Mouse (Mus musculus): ENCODE measurements at regions not wholly inside any gene's neighbourhood (a gene's known extent, or its start where the extent isn't known, plus 50 kb on each side); places are given as distances from the start of the nearest gene placed in this dataset.
A peak's percentile ranks its signal among the peaks of the same experiment; 100 is the strongest.

GRCm38 (mm10) chr3:51019650-51020346 is 204.4 kb upstream of the Noct start:
- no peak for DNase-seq (ENCODE audit: low read depth, low spot score)

- no peak for DNase-seq (ENCODE audit: low read depth, low spot score)
These were observed 199.6 kb upstream of the Noct start for GRCm38 (mm10) chr3:51024655-51025054.

GRCm38 (mm10) chr3:51031821-51032220 is 192.4 kb upstream of the Noct start:
- peak; percentile 36 for DNase-seq (ENCODE audit: low read depth, low spot score)

- no peak for DNase-seq (ENCODE audit: low read depth, low spot score)
These were observed 191.0 kb upstream of the Noct start for GRCm38 (mm10) chr3:51033292-51033691.

GRCm38 (mm10) chr3:51036700-51037306 is 187.4 kb upstream of the Noct start:
- DNase-seq (ENCODE audit: low read depth, low spot score): no peak

GRCm38 (mm10) chr3:51042223-51042846 is 181.9 kb upstream of the Noct start:
- no peak for DNase-seq (ENCODE audit: low read depth, low spot score)

GRCm38 (mm10) chr3:51048739-51049138 is 175.5 kb upstream of the Noct start:
- DNase-seq (ENCODE audit: low read depth, low spot score): no peak

- DNase-seq (ENCODE audit: low read depth, low spot score): no peak
These were observed 174.1 kb upstream of the Noct start for GRCm38 (mm10) chr3:51050156-51050555.

GRCm38 (mm10) chr3:51055004-51055403 is 169.2 kb upstream of the Noct start:
- no peak for DNase-seq (ENCODE audit: low read depth, low spot score)

- no peak for DNase-seq (ENCODE audit: low read depth, low spot score)
These were observed 160.0 kb upstream of the Noct start for GRCm38 (mm10) chr3:51064201-51064600.

- no peak for DNase-seq (ENCODE audit: low read depth, low spot score)
These were observed 157.9 kb upstream of the Noct start for GRCm38 (mm10) chr3:51066373-51066772.

- DNase-seq (ENCODE audit: low read depth, low spot score): no peak
These were observed 151.8 kb upstream of the Noct start for GRCm38 (mm10) chr3:51072417-51072816.

GRCm38 (mm10) chr3:51073003-51073679 is 151.1 kb upstream of the Noct start:
- no peak for DNase-seq (ENCODE audit: low read depth, low spot score)

- no peak for DNase-seq (ENCODE audit: low read depth, low spot score)
These were observed 150.4 kb upstream of the Noct start for GRCm38 (mm10) chr3:51073743-51074319.

GRCm38 (mm10) chr3:51075219-51075920 is 148.9 kb upstream of the Noct start:
- peak; percentile 37 for DNase-seq (ENCODE audit: low read depth, low spot score)

GRCm38 (mm10) chr3:51078459-51078858 is 145.8 kb upstream of the Noct start:
- no peak for DNase-seq (ENCODE audit: low read depth, low spot score)

- DNase-seq (ENCODE audit: low read depth, low spot score): no peak
These were observed 143.8 kb upstream of the Noct start for GRCm38 (mm10) chr3:51080415-51080814.

GRCm38 (mm10) chr3:51080855-51081254 is 143.4 kb upstream of the Noct start:
- DNase-seq (ENCODE audit: low read depth, low spot score): no peak

GRCm38 (mm10) chr3:51082831-51083575 is 141.2 kb upstream of the Noct start:
- DNase-seq (ENCODE audit: low read depth, low spot score): no peak

- no peak for DNase-seq (ENCODE audit: low read depth, low spot score)
These were observed 140.7 kb upstream of the Noct start for GRCm38 (mm10) chr3:51083583-51083982.

- DNase-seq (ENCODE audit: low read depth, low spot score): no peak
These were observed 137.8 kb upstream of the Noct start for GRCm38 (mm10) chr3:51086441-51086849.
